Comparison of ENCODE assay signal across 28 mouse cellular contexts in genomic region chr11:117544507-117544906, GRCm38 (mm10).
DNase-seq lines count a peak whose midpoint lies in the region; ATAC-seq lines count a peak whose summit lies in the region.
"Had no signal": no experiment of that assay in that cellular context is flagged by ENCODE, and none has a peak within 500 bp of the region (broad histone marks: within the 10 kb centered on the region; RNA-seq: fewer than 3 reads in every experiment).

No protein-coding gene starts in this region.

- H3K4me3 ChIP-seq in hindbrain, embryonic 10.5 days: no peak overlapping the region
- no peak overlapping the region for H3K4me3 ChIP-seq in hindbrain, embryonic 11.5 days (ENCODE audit: low read depth, low read length)
- no peak overlapping the region for H3K4me3 ChIP-seq in embryonic facial prominence, embryonic 10.5 days
- H3K4me3 ChIP-seq: embryonic facial prominence, embryonic 13.5 days; erythroblast, embryonic 14.5 days; forebrain, embryonic 12.5 days; forebrain, embryonic 15.5 days; heart, embryonic 12.5 days; heart, embryonic 15.5 days; hindbrain, embryonic 13.5 days; intestine, embryonic 15.5 days had no signal

- H3K9me3 ChIP-seq in hindbrain, embryonic 10.5 days: no peaks in the 10 kb centered on the region
- no peaks in the 10 kb centered on the region for H3K9me3 ChIP-seq in hindbrain, embryonic 11.5 days (ENCODE audit: control insufficient read depth, low read length)
- H3K9me3 ChIP-seq in embryonic facial prominence, embryonic 10.5 days: no peaks in the 10 kb centered on the region
- H3K9me3 ChIP-seq: embryonic facial prominence, embryonic 13.5 days; forebrain, embryonic 12.5 days; forebrain, embryonic 15.5 days; heart, embryonic 12.5 days; heart, embryonic 15.5 days; hindbrain, embryonic 13.5 days; intestine, embryonic 15.5 days had no signal

- H3K27me3 ChIP-seq in hindbrain, embryonic 10.5 days (ENCODE audit: insufficient read depth, poor library complexity, severe bottlenecking): peaks cover 16% of the 10 kb centered on the region
- peaks cover 2% of the 10 kb centered on the region; the same call in 1 of the 2 replicates for H3K27me3 ChIP-seq in hindbrain, embryonic 11.5 days (ENCODE audit: control insufficient read depth, insufficient read depth, low read length)
- H3K27me3 ChIP-seq in embryonic facial prominence, embryonic 10.5 days (replicated peaks; ENCODE audit: low read depth, poor library complexity, severe bottlenecking): peaks cover 19% of the 10 kb centered on the region
- H3K27me3 ChIP-seq: embryonic facial prominence, embryonic 13.5 days; forebrain, embryonic 15.5 days; intestine, embryonic 15.5 days had no signal

- H3K36me3 ChIP-seq in hindbrain, embryonic 10.5 days: no peaks in the 10 kb centered on the region
- H3K36me3 ChIP-seq in hindbrain, embryonic 11.5 days (ENCODE audit: control insufficient read depth, insufficient read depth, low read length): no peaks in the 10 kb centered on the region
- no peaks in the 10 kb centered on the region for H3K36me3 ChIP-seq in embryonic facial prominence, embryonic 10.5 days (replicated peaks)
- H3K36me3 ChIP-seq: embryonic facial prominence, embryonic 13.5 days; forebrain, embryonic 12.5 days; forebrain, embryonic 15.5 days; heart, embryonic 12.5 days; heart, embryonic 15.5 days; hindbrain, embryonic 13.5 days; intestine, embryonic 15.5 days had no signal

- 41% methylated on average over 6 of the region's 6 CpGs for whole genome bisulfite sequencing in hindbrain, embryonic 10.5 days
- WGBS in hindbrain, embryonic 11.5 days: 32% methylated on average over 6 of the region's 6 CpGs
- WGBS in embryonic facial prominence, embryonic 10.5 days: 39% methylated on average over 6 of the region's 6 CpGs

- 0 out of 2 replicates have a peak overlapping the region, but pooled peaks have one; percentile 45 for H3K27ac ChIP-seq in hindbrain, embryonic 10.5 days
- no peak overlapping the region for H3K27ac ChIP-seq in hindbrain, embryonic 11.5 days (ENCODE audit: low read depth, low read length)
- 0 out of 2 replicates have a peak overlapping the region, but pooled peaks have one; percentile 19 for H3K27ac ChIP-seq in embryonic facial prominence, embryonic 10.5 days (replicated peaks)
- H3K27ac ChIP-seq: embryonic facial prominence, embryonic 13.5 days; forebrain, embryonic 15.5 days; heart, embryonic 15.5 days; hindbrain, embryonic 13.5 days; intestine, embryonic 15.5 days had no signal

- no peak for ATAC-seq in hindbrain, embryonic 11.5 days (ENCODE audit: low FRiP score)
- ATAC-seq: CD4-positive, CD25-positive, alpha-beta regulatory T cell, adult 4 months; forebrain, embryonic 15.5 days; hindbrain, embryonic 16.5 days; intestine, embryonic 15.5 days had no signal

- H3K9ac ChIP-seq in hindbrain, embryonic 11.5 days (ENCODE audit: low read depth, low read length): no peak overlapping the region
- H3K9ac ChIP-seq: embryonic facial prominence, embryonic 13.5 days; forebrain, embryonic 12.5 days; forebrain, embryonic 15.5 days; heart, embryonic 12.5 days; heart, embryonic 15.5 days; hindbrain, embryonic 13.5 days; intestine, embryonic 15.5 days had no signal

- DNase-seq in hindbrain, embryonic 10.5 days (ENCODE audit: low spot score): no peak
- DNase-seq in hindbrain, embryonic 11.5 days (ENCODE audit: low spot score): no peak
- DNase-seq in ES-CJ7 (ENCODE audit: low read depth, low spot score) (peak; percentile 92), R1 (ENCODE audit: low read depth, low spot score) (peak; percentile 94)
- no peak for DNase-seq in embryonic facial prominence, embryonic 10.5 days (ENCODE audit: low spot score)
- no peak for DNase-seq in thymus, adult 18-20 months
- no peak for DNase-seq in kidney, adult 11 months
- DNase-seq: adrenal gland, adult 2 months; adrenal gland, postnatal 14 days; cerebellum, adult 11 months; cerebellum, adult 2 months; cerebellum, adult 9-11 months; cerebellum, postnatal 25 days; gastrocnemius, postnatal 10 days; heart, adult 18-20 months; heart, postnatal 10 days; heart, postnatal 4 days; kidney, adult 18-20 months had no signal

- H3K4me2 ChIP-seq in hindbrain, embryonic 11.5 days (replicated peaks; ENCODE audit: low read depth, low read length): no peak overlapping the region
- H3K4me2 ChIP-seq: embryonic facial prominence, embryonic 13.5 days; forebrain, embryonic 12.5 days; forebrain, embryonic 15.5 days; heart, embryonic 12.5 days; heart, embryonic 15.5 days; hindbrain, embryonic 13.5 days; intestine, embryonic 15.5 days had no signal

- peaks cover 42% of the 10 kb centered on the region for H3K4me1 ChIP-seq in hindbrain, embryonic 10.5 days (replicated peaks)
- H3K4me1 ChIP-seq in hindbrain, embryonic 11.5 days (replicated peaks; ENCODE audit: control insufficient read depth, insufficient read depth, low read length): peaks cover 11% of the 10 kb centered on the region
- peaks cover 42% of the 10 kb centered on the region for H3K4me1 ChIP-seq in embryonic facial prominence, embryonic 10.5 days

Comparison
In these comparisons a context has a peak if more than half of its experiments do, and no peak if none do; other contexts are left out.
1. DNase-seq: peak in ES-CJ7 (single experiment) and R1 (single experiment); none in hindbrain, embryonic 10.5 days (single experiment), hindbrain, embryonic 11.5 days (single experiment), embryonic facial prominence, embryonic 10.5 days (single experiment), thymus, adult 18-20 months (0 of 2) and kidney, adult 11 months (single experiment).